Mouse (Mus musculus): ENCODE results near the gene Pakap. TPM values are rescaled to one million over a fixed set of nuclear protein-coding genes. Genes with fewer than 3 reads are reported as not detected.

The Pakap gene
- polyA plus RNA-seq, 1 experiment from 2014 or later = 21.1 TPM

DNA sequence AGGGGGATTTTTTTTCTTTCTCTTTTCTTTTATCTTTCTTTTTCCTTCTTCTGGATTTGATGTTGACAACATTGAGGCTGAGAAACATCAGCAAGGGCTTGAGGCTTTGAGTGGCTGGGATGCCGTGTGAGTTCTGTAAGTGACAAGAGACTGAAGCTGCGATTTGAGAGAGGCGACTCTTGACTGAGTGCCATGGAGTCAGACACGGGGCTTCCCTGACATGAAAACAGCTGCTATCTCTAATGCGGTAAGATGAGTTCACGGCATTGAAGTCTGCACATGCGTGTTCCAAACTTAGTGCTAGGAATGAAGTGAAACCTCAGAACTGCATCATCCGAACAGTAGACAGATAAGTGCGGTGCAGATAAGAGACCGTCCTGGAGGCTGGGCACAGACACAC is 11.7 kb downstream of the Pakap start:
- WGBS = 91% methylated on average over 10 of the region's 10 CpGs
- ATAC-seq (replicated peaks; ENCODE audit: low FRiP score) (no peak), DNase-seq (ENCODE audit: low spot score) (no peak)
- Histone ChIP-seq H3K4me2 (ENCODE audit: low read depth, low read length, severe bottlenecking) (no peak overlapping the region), H3K4me3 (ENCODE audit: low read depth, low read length) (no peak overlapping the region), H3K27ac (ENCODE audit: low read depth, low read length) (no peak overlapping the region), H3K9me3 (ENCODE audit: control insufficient read depth, low read length) (no peaks in the 10 kb centered on the region), H3K27me3 (ENCODE audit: control insufficient read depth, insufficient read depth, low read length) (no peaks in the 10 kb centered on the region), H3K9ac (ENCODE audit: low read length) (no peak overlapping the region), H3K36me3 (ENCODE audit: control insufficient read depth, insufficient read depth, low read length) (no peaks in the 10 kb centered on the region), H3K4me1 (replicated peaks; ENCODE audit: control insufficient read depth, insufficient read depth, low read length) (no peaks in the 10 kb centered on the region)

DNA sequence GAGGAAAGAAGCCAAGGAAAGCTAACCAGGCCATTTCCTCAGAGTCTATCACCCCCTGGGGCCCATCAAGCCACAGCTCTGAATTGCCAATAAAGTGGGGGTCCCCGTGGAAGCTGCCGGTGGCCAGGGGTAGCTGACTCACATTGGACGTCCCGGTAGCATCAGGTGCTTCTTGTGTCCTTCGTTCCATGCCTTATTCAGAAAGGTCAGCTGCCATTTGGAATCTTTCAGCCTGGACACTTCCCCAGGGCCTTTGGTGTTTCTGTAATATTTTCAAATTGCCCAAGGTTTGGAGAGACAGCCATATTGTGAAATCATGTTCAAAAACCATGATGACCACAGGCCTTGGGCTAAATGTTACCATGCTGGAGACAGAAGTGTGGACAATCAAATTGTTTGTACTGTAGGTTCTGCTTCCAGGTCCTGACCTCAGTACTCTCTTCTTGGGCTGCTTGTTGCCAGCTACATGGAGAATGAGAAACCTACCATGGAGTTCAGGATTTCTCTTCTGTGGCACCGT is 17.4 kb downstream of the Pakap start:
- Histone ChIP-seq H3K27me3 (ENCODE audit: control insufficient read depth, insufficient read depth, low read length) (no peaks in the 10 kb centered on the region), H3K4me2 (ENCODE audit: low read depth, low read length, severe bottlenecking) (no peak overlapping the region), H3K36me3 (ENCODE audit: control insufficient read depth, insufficient read depth, low read length) (no peaks in the 10 kb centered on the region), H3K27ac (ENCODE audit: low read depth, low read length) (no peak overlapping the region), H3K4me1 (replicated peaks; ENCODE audit: control insufficient read depth, insufficient read depth, low read length) (no peaks in the 10 kb centered on the region), H3K4me3 (ENCODE audit: low read depth, low read length) (no peak overlapping the region), H3K9me3 (ENCODE audit: control insufficient read depth, low read length) (no peaks in the 10 kb centered on the region), H3K9ac (ENCODE audit: low read length) (no peak overlapping the region)
- ATAC-seq (replicated peaks; ENCODE audit: low FRiP score) = no peak
- 96% methylated on average over 6 of the region's 6 CpGs for WGBS
- no peak for DNase-seq (ENCODE audit: low spot score)

DNA sequence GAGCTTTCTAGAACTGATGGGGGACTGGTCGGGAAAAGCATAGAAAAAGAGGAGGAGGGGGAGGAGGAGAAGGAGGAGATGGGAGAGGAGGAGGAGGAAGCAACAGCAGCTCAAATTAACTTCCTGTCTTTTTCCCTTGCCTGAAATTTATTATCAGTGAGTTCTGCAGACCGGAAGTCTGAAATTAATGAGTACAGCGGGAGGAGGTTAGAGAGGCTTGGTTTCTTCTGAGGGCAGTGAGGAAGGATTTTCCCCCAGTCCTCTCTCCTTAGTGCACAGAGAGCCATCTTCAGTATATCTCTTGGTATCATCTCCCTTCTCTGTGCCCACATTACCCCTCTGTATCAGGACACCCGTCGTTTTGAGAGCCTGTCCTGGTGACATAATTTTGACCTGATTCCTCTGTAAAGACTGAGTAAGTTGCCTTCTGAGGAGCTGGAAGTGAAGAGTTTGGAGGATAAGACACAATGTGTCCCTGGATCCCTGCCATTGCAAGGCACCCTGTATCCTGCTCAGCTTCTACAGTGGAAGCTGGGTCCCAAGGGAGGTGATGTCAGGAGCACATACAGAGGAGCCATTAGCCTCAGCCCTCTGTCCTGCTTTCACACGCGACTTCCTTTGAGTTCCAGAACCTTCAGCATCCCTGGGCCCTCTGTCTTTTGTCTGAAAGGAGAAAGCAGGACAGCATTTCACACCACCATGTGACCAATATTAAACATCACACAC is 19.1 kb downstream of the Pakap start:
- DNase-seq (ENCODE audit: low spot score) (no peak), ATAC-seq (replicated peaks; ENCODE audit: low FRiP score) (no peak)
- 84% methylated on average over 7 of the region's 7 CpGs for WGBS
- H3K9ac ChIP-seq (ENCODE audit: low read length) = no peak overlapping the region
- H3K4me2 ChIP-seq (ENCODE audit: low read depth, low read length, severe bottlenecking) = no peak overlapping the region
- no peak overlapping the region for H3K27ac ChIP-seq (ENCODE audit: low read depth, low read length)
- no peaks in the 10 kb centered on the region for H3K36me3 ChIP-seq (ENCODE audit: control insufficient read depth, insufficient read depth, low read length)
- no peaks in the 10 kb centered on the region for H3K4me1 ChIP-seq (replicated peaks; ENCODE audit: control insufficient read depth, insufficient read depth, low read length)
- H3K4me3 ChIP-seq (ENCODE audit: low read depth, low read length) = no peak overlapping the region
- H3K9me3 ChIP-seq (ENCODE audit: control insufficient read depth, low read length) = no peaks in the 10 kb centered on the region
- H3K27me3 ChIP-seq (ENCODE audit: control insufficient read depth, insufficient read depth, low read length) = no peaks in the 10 kb centered on the region

DNA sequence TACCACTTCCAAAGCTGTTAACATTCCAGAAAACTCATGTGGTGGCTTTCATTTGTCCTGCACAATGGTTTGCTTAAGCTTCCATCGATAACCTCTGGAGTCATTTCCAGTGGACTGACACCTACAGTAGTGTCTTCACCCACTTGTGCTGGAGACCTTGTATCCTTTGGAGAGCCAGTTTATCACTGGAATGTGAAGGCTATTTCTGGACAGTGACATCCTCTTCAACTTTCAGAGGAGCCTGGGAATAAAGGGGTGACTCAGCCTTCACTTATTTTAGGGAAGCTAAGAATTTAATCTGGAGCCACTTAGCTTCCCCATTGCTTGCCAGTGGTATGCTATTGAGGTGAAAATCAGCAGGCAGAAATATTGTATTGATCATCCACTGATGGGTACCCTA is 20.4 kb downstream of the Pakap start:
- no peaks in the 10 kb centered on the region for H3K4me1 ChIP-seq (replicated peaks; ENCODE audit: control insufficient read depth, insufficient read depth, low read length)
- H3K4me3 ChIP-seq (ENCODE audit: low read depth, low read length) = no peak overlapping the region
- no peak overlapping the region for H3K4me2 ChIP-seq (ENCODE audit: low read depth, low read length, severe bottlenecking)
- DNase-seq (ENCODE audit: low spot score) (no peak), ATAC-seq (replicated peaks; ENCODE audit: low FRiP score) (no peak)
- H3K36me3 ChIP-seq (ENCODE audit: control insufficient read depth, insufficient read depth, low read length) = no peaks in the 10 kb centered on the region
- no peak overlapping the region for H3K27ac ChIP-seq (ENCODE audit: low read depth, low read length)
- 97% methylated on average over 1 of the region's 1 CpGs for WGBS
- H3K9me3 ChIP-seq (ENCODE audit: control insufficient read depth, low read length) = no peaks in the 10 kb centered on the region
- H3K9ac ChIP-seq (ENCODE audit: low read length) = no peak overlapping the region
- H3K27me3 ChIP-seq (ENCODE audit: control insufficient read depth, insufficient read depth, low read length) = no peaks in the 10 kb centered on the region

DNA sequence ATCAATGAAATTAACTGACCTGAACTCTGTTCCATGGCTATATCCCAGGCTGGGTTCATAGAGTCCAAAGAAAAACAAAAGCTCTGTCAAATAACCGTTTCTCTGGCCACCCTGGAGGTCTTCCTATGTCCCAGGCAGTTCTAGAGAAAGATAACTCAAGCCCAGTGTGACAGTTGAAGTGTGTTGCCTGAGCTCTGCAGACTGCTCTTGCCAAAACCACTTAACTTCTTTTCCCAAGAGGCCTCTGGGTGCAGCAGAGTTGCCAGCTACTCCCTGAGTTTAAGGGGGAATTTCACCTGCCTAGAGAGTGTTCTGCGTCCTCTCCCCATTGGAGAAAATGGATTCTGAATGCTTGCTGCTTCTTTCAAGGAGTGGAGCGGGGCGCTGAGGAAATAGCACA is 24.8 kb downstream of the Pakap start:
- ATAC-seq (replicated peaks; ENCODE audit: low FRiP score) (no peak), DNase-seq (ENCODE audit: low spot score) (no peak)
- Histone ChIP-seq H3K4me3 (ENCODE audit: low read depth, low read length) (no peak overlapping the region), H3K9ac (ENCODE audit: low read length) (no peak overlapping the region), H3K36me3 (ENCODE audit: control insufficient read depth, insufficient read depth, low read length) (no peaks in the 10 kb centered on the region), H3K4me2 (ENCODE audit: low read depth, low read length, severe bottlenecking) (no peak overlapping the region), H3K9me3 (ENCODE audit: control insufficient read depth, low read length) (no peaks in the 10 kb centered on the region), H3K27me3 (ENCODE audit: control insufficient read depth, insufficient read depth, low read length) (no peaks in the 10 kb centered on the region), H3K27ac (ENCODE audit: low read depth, low read length) (no peak overlapping the region), H3K4me1 (replicated peaks; ENCODE audit: control insufficient read depth, insufficient read depth, low read length) (no peaks in the 10 kb centered on the region)
- 84% methylated on average over 4 of the region's 4 CpGs for WGBS

DNA sequence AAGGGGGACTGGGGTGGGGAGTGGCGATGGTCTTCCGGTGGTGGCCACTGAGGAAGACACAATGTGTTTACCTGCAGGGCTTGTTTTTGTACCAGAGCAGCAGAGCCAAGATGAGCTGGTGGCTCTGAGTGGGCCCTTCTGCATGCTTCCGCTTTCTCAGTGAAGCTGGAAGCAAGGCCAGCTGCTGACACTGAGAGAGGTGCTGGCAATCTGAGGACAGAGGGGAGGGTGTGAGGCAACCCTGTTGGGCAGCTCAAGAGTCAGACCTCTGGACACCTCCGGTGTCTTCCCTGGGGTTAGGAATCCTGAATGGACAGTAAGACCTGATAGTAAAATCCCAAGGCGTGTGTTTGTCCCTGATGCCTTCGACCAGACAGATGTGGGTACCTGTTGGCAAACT is 32.0 kb downstream of the Pakap start:
- Histone ChIP-seq H3K9ac (ENCODE audit: low read length) (no peak overlapping the region), H3K9me3 (ENCODE audit: control insufficient read depth, low read length) (no peaks in the 10 kb centered on the region), H3K4me2 (ENCODE audit: low read depth, low read length, severe bottlenecking) (no peak overlapping the region), H3K36me3 (ENCODE audit: control insufficient read depth, insufficient read depth, low read length) (no peaks in the 10 kb centered on the region), H3K27me3 (ENCODE audit: control insufficient read depth, insufficient read depth, low read length) (no peaks in the 10 kb centered on the region), H3K4me1 (replicated peaks; ENCODE audit: control insufficient read depth, insufficient read depth, low read length) (no peaks in the 10 kb centered on the region), H3K27ac (ENCODE audit: low read depth, low read length) (no peak overlapping the region), H3K4me3 (ENCODE audit: low read depth, low read length) (no peak overlapping the region)
- ATAC-seq (replicated peaks; ENCODE audit: low FRiP score) (no peak), DNase-seq (ENCODE audit: low spot score) (no peak)
- 91% methylated on average over 6 of the region's 6 CpGs for WGBS

DNA sequence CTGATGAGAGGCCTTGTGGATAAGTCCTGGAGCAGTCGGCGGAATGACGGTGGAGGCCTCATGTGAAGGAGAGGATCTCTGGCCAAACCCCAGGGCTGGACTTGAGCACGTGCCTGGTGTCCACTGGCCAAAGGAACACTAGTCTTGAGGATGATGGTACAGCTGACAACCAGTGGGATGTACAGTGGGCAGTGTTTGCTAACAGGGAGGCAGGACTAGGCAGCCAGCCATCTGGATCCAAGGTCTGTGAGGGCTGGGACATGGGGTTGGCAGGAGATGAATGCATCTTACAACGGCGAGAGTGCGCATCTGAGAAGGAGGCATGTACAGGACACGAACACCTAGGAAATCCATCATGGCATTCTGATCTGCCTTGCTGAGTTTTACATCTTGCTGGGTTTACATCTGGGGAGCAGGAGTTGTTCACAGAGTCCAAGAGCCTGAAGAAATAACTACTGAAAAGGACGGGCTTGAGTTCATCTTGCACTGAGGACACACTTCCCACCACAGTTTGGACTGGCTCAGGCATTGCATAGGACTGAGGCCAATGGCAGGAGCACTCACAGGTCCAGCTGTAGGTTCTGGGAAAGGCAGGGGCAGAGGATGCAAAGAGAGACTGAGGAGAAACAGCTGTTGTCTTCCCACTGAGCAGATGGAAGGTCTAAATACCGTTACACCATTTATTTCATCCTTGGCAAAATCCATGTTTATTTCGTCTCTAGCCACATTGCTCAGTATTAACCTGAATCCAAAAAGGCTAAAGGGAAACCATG is 32.9 kb downstream of the Pakap start:
- Histone ChIP-seq H3K4me3 (ENCODE audit: low read depth, low read length) (no peak overlapping the region), H3K36me3 (ENCODE audit: control insufficient read depth, insufficient read depth, low read length) (no peaks in the 10 kb centered on the region), H3K9me3 (ENCODE audit: control insufficient read depth, low read length) (no peaks in the 10 kb centered on the region), H3K27ac (ENCODE audit: low read depth, low read length) (no peak overlapping the region), H3K4me2 (ENCODE audit: low read depth, low read length, severe bottlenecking) (no peak overlapping the region), H3K27me3 (ENCODE audit: control insufficient read depth, insufficient read depth, low read length) (no peaks in the 10 kb centered on the region), H3K4me1 (replicated peaks; ENCODE audit: control insufficient read depth, insufficient read depth, low read length) (no peaks in the 10 kb centered on the region), H3K9ac (ENCODE audit: low read length) (no peak overlapping the region)
- no peak for DNase-seq (ENCODE audit: low spot score)
- whole genome bisulfite sequencing = 95% methylated on average over 11 of the region's 11 CpGs
- ATAC-seq (replicated peaks; ENCODE audit: low FRiP score) = no peak

DNA sequence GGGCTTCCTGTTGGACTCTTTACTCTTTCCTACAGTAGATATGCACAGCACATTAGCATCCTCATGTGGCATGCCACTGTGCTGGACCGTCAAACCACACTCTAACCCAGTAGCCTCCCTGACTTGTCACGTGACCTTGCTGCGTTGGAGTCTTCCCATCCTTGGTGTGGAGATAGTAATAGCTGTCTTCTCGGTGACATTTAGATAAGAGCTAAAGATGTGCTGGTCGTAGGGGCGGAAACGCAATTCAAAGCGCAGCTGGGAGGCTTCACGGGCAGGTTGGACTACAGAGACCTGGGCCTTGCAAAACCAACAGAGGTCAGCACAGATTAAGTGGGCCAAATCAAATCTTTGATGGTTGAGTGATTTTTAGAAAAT is 33.5 kb downstream of the Pakap start:
- ATAC-seq (replicated peaks; ENCODE audit: low FRiP score) (no peak), DNase-seq (ENCODE audit: low spot score) (no peak)
- Histone ChIP-seq H3K4me1 (replicated peaks; ENCODE audit: control insufficient read depth, insufficient read depth, low read length) (no peaks in the 10 kb centered on the region), H3K27me3 (ENCODE audit: control insufficient read depth, insufficient read depth, low read length) (no peaks in the 10 kb centered on the region), H3K36me3 (ENCODE audit: control insufficient read depth, insufficient read depth, low read length) (no peaks in the 10 kb centered on the region), H3K27ac (ENCODE audit: low read depth, low read length) (no peak overlapping the region), H3K9ac (ENCODE audit: low read length) (no peak overlapping the region), H3K4me2 (ENCODE audit: low read depth, low read length, severe bottlenecking) (no peak overlapping the region), H3K9me3 (ENCODE audit: control insufficient read depth, low read length) (no peaks in the 10 kb centered on the region), H3K4me3 (ENCODE audit: low read depth, low read length) (no peak overlapping the region)
- WGBS = 89% methylated on average over 9 of the region's 9 CpGs
